Mouse (Mus musculus) neural tube, embryonic 10.5 days (tissue): ENCODE data around the gene Syt9.
"Not testable (repeated sequence)": the region's sequence is repeated elsewhere in the genome, so short reads cannot be mapped to it uniquely, and the experiment has no call there.

Experiments used
- DNase-seq: peaks from one replicate; pipeline ENCODE4 v3.0.0-alpha.2; 2017; ENCODE audit warnings: low spot score; ENCODE audit errors: extremely low spot score

Syt9 gene

DNA sequence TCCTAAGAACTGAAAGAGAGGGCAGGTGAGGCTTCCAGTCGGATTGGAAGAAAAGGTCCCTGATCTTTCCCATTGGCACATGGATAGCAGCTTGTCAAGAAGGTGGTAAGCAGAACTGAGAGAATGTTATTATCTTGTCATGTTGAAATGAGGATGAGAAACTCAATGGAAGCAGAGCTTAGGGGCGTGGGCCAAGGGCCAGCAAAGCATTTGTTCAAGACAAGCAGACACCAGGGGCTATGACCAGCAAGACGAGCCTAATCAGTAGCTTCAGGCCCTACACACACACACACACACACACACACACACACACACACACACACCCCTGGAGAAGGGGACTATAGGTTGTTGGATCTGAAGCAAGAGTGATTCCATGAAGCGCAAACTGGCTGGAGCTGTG is 90.6 kb downstream of the Syt9 start:
- DNase-seq = no peak

DNA sequence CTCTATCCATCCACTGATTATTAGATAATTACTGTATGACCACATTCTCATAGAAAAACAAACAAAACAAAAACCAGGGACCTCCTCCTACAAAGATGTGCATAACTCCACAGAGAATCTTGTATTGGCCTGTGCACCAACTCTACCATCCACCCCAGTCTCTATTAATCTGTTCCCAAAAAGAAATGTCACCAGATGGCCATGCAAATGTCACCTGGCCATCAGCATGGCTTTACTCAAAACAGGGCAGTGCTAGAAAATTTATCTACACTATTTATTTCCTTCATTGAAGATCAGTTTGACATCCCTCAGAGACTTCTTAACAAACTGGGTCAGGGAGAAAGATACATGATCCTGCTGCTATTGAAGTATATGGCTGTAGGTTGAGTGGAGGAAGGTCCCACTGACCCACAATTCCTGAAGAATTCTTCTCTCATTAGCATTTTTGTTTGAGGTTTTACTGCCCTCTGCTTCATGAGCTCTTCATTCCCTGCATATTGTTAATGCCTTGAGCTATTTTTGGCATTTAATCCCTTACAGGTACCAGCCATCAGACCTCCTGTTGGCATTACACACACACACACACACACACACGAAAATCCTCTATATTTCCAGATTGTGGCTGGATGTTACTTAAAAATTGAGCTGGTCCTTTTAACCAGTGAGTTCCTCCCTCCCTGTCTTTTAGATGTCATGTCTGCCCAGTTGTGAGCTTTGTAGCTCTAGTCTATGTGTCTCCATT is 91.3 kb downstream of the Syt9 start:
- DNase-seq = no peak

DNA sequence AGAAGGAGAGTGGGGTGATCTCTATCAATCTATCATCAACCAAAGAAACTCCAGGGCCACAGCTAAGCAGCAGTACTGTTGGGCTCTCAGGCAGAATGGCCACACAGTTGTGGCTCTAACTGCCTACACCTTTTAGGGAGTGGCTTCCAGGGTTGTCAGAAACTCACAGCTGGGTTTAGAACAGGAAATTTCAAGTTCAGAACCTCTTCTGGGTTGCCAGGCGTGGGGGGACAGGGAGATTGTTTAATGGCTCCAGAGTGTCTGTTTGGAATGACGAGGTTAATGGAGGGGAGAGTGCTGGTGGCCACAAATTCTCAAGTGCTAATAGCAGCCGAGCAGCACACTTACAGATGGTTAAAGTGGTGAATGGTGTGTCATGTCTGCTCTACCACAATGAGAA is 92.4 kb downstream of the Syt9 start:
- DNase-seq = no peak

DNA sequence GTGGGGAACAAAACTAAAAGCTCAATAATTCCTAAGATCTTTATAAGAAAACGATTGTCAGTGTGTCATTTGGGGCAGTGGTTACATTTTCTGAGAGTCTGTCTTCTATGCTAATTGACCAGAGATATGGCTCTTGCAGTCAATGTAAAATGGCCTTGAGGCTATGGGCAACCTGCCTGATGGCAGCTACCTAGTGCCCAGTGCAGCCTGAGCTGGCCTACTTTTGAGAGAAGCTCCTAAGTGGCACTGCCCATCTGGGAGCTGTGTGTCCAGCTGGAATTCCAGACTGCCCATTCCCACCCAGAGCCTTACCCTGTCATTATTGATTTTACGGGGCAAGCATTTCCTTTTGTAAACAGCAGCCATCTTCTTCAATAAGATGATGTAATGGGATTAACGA is 94.6 kb downstream of the Syt9 start:
- no peak for DNase-seq

DNA sequence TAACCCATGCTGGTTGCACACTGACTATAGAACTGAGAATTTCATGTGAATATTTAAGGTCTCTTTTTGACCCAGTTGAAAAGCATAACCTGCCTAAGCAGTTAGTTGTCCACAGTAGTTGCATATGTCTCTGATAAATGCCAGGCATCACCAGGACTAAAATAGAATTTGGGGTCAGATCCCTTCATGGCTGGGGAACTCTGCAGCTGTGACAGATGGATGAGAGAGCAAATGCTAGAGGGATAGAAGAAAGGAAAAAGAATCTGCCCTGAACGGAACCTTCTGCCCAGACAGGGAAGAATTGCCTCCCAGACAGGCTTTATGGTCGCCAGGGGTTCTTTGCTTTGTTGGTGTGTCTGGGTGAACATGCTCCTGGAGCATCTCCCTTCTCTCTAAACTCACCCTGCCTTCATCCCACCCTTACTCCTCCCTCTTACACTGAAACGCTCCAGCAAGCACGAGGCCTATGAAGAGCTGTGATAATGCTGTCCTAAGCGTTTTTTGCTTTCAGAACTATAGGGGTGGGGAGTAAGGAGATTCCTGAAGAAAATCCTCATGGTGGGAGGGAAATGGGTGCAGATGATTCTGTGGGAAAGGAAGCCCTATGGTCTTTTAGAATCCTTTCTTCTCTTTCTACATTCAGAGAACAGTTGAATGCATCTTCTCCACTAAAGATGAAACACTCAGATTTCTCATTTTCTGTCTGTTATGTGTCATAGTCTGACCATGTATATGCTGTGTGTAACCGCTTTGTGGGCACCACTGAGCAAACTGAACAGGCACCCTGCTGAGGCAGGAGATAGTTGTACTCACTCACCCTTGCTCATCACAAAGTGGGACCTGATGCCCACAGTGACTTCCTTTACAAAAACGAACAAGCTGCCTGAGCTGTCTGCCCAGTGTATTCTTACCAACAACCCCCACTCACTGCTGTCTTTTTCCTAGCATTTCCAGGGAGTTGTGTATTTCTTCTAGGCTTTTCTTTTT is 108.7 kb downstream of the Syt9 start:
- DNase-seq = no peak

DNA sequence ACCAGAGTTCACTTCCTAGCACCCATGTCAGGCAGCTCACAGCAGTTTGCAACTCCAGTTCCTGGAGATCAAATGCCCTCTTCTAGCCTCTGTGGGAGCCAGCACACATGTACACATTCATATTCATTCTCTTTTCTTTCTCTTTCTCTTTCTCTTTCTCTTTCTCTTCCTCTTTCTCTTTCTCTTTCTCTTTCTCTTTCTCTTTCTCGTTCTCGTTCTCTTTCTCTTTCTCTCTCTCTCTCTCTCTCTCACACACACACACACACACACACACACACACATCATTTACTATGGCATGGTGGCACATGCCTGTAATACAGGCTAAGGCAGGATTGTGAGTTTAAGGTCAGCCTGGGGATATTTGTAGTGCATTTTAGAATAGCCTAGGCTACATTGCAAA is 115.2 kb downstream of the Syt9 start:
- not testable (repeated sequence) for DNase-seq

DNA sequence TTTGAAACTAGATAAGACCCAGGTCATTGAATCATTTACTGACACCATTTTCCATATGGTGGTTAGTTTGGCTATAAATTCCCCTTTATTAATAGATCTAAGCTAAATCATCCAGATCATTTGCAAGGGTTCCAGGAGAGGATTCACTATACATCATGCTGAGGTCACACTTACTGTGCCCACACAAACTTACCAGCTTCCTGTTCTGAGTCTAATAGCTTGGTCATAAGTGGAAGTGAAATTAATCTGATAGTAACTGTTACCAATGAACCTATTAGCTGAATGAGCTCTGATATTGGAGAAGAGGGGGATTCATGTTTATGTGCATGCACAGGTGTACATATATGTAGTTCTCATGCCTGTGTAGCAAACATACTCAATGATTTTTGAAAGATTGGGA is 124.9 kb downstream of the Syt9 start:
- no peak for DNase-seq

DNA sequence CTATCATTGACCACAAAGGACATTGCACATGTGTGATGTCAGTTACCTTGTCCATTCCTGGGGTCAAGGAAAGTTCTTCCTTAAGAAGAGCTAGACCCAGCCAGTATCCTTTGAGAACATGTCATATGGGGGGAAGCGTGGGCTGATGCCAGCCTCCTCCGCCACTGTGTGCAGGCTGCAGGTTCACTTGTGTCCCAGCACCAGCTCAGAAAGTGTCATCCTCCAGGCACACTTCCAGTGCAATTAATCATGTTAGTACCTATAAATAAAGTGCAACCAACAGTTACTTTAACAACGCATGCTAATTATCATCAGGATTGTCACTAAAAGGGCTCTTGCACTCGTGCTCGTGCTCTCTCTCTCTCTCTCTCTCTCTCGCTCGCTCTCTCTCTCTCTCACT is 126.4 kb downstream of the Syt9 start:
- DNase-seq = no peak

DNA sequence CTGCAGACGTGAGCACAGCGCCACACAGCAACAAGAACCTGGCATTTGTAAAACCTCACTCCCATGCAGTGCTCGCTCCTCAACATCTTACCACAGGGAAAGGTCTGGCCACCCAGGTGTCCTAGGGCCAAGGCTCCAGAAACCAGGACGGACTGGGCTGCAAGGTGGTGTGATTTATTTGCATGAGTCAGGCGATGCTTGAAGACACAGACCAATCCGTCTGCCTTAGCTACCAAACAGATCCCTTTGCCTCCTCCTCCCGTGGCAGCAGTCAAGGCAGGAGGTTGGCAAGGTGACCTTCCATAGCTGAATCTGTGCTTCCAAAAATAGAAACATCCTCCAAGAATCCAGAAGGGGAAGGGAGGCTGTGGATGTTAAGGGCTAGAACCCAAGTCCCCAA is 130.1 kb downstream of the Syt9 start:
- no peak for DNase-seq

DNA sequence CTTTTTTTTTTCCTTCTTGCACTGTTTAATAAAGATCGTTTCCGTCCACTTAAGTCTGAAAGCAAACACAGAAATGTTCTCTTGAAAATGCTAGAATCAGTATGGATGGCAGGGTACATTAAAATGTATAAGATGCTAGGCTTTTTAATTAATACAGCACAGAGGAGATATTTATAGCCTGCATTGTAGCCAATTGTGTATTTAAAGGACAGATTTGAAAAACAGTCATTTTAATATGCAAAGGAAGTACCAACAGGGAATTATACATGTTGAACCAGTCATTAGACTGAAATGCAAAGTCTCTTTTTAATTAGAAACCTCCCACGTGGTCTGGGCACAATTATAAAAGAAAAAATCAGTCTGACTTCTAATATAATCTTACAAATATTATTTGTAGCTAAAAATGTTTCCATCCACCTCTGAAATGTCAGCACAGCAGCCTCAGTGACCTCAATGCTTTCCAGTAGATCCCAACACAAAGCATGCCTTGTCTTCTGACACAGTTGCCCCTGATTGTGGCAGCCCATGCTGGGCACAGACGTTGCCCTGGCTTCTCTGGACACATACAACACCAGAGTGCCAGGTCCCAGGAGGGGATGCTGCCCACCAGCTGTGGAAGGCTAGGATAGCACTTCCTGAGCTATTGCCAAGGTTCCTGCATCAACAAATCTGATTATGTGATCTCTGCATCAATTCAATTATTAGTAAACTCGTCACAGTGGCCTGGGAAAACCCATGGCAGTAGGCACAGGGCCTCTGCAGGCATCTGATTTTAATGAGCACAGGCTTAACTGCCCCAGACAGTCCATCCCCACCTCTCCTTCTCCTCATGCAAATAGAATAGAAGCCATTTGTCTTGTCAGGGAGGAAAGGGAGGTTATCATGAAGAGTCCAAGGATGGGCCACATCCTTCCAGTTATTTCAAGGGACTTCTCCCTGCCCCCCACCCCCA is 134.5 kb downstream of the Syt9 start:
- DNase-seq = no peak

DNA sequence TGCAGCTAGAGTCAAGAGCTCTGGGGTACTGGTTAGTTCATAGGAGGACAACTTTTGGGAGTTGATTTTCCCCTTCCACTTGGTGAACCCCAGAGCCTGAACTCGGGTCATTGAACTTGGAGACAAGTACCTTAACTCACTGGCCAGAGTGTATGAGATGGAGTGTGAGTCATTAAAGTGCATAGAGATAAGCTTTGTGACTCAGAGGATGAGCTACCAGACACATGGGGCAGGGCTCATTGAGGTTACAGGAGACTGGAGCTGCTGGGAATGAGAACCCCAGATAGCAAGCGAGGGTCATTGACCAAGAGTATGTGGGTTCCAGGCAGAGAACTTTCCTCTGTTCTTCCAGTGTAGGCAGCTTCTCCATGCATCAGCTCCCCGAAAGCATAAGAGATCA is 137.4 kb downstream of the Syt9 start:
- no peak for DNase-seq

DNA sequence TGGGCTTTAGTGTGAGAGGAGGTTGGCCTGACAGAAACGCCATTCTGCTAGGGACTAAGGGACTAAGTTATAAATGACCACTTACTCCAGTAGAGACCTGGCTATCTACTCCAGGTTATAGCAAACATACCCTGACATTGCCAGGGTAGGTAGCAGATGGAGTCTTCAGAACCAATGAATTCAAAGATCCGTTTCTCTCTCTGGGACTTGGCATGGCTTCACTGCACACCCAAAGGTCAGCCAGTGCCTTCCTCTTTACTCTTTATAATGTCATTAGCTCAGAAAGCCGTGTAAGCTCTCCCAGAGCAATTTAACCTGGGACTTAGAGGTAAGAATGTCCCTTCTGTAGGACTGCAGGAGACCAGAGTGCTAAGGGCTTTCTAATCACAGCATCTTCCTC is 139.2 kb downstream of the Syt9 start:
- DNase-seq = no peak

DNA sequence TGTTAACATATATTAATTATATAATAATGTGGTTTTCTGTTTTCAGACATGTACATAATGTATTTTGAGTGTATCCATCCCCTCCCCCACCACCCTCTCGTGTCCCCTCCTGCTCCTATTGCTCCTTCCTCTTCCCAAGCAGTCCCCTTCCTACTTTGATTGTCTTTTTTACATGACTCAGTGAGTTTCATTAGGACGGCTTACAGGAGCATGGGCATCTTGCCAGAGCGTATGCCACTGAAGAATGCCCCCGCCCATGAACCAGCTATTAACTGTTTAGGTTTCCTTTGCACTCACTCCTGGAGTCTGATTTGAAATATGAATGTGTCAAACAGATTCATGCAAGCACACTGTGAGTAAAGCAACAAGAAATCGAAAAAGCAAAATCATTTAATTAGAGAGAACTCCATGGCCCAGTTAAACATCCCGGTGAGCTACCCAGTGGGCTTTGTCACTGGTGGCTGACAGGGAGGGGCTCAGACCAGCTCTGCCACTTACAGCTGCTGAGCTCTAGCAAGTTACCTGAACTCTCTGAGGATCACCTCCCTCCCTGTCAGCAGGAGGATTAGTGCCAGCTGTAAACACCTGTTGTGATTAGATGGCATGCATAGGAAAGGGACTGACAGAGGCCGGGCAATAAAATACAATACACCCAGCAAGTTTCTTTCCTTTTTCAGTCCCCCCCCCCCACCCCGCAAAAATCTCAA is 146.3 kb downstream of the Syt9 start:
- no peak for DNase-seq

DNA sequence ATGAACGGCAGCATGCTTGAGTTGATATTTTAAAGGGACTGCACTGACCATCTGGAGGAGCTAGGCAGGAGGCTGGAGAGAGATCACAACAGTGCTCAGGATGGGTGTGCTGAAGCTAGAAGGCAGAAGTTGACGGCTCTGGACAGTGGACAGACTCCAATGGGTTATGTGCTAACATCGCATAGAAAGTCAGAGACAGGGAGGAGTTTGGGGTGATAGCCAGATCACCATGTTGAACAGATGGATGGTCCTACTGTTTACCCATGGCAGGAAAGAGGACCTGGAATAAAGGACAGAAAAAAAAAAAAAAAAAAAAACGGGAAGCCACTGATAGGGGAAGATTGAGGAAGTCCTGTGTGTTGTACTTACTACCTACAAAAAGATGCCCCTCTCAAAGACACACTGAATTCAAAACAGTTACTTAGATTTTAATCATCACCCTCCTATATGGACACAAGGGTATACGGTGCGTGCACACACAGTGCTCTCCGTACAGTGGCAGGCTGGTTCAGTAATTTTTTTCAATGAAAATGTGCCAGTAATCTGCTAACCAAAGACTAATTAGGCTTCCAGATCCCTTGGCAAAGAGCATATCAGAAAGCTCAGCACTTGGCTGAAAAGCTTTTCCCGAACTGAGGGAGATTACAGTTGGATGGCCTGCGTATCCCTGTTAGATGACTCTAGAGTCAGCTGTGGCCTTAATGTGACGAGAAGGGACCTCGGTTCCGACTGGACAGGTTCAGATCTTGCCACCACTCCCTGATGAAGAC is 148.9 kb downstream of the Syt9 start:
- no peak for DNase-seq

DNA sequence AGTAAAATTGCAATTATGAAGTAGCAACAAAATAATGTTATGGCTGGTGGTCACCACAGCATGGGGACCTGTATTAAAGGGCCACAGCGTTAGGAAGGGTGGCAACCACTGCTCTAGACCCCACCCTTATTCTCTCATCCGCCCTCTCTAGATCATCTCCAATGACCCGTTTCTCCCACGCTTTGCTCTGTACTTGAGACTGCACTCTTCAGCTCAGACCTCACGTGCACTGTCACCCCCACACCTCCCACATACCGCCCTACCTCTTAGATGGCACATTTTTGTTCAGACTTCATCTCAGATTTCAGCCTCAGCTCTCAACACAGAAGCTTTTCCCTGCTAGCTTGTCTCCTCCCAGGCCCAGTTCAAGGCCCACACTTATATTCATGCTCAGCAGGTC is 150.9 kb downstream of the Syt9 start:
- DNase-seq = no peak

DNA sequence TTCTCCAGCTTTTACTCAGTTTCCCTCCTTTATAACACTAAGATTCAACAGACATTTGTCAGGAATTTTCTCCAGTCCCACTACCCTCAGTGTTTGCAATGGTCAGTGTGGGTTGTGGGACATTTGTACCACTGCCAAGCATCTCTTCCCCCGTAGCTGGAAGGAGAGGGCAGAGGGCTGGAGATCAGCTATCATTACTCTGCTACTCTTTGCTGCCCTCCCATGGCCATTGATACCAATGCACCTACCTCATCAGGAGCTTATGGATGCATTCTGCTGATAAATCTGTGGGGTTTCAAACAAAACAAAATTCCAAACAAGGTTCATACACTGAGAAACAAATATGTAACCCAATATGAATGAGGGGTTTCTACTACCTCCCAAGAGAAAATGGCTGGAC is 155.8 kb downstream of the Syt9 start:
- peak; percentile 36 for DNase-seq

DNA sequence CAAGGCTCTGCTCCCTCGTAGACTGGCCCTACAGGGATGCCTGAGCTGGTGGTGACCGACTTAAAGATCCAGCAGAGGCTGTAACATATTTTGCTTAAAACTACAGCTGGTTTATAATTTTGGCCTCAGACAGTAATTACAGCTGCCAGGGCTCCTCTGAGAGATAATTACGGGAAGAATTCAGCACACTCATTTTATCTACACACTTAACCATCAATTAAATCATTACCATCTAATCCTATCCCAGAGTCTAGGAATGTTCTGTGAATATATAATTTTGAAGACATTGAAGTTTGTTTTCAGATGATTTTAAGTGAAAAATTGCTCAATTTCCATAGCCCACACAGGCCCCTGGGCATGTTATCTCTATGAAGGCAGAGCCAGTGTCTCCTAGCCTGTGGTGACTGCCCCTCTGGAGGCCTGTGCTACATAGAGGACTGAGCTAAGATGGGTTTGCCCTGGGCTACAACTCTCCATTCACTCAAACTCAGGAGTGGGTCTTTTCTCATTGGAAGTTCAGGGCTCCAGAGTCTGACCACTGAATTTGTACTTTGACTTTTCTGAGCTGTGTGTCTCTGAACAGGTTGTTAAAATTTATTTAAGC is 157.7 kb downstream of the Syt9 start:
- DNase-seq = no peak

DNA sequence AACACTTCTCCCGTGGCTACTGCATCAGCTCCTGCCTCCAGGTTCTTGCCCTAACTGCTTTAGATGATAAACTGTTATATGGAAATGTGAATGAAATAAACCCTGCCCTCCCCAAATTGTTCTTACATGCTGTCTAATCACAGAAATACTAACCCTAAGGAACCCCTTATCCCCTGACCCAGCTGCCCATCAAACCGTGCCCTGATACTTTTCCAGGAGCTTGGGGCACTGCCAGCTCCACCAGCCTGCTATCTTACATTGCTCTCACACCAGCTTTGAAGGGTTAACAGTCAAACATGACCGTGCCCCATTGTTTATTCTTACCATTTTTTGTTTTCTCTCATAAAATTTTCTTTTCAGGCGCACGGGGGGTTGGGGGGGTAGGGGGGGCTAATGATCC is 158.8 kb downstream of the Syt9 start:
- DNase-seq = no peak

DNA sequence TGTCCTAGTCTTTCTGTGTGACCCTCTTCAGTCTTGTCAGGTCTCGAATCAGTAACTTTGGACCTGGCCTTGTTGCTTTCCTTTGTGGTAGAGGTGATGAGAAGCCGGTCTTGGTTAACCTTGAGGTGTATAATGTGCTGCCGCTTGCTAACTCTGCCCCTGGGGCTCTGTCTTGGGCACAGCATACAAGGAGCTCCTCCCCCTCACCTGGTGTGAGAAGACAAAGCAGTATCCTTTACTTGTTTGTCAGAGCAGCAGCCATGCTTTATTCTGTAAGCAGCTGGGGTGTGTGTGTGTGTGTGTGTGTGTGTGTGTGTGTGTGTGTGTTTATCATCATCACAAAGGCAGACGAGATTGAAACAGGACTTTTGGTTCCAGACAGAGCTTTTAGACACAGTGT is 164.8 kb downstream of the Syt9 start:
- no peak for DNase-seq

DNA sequence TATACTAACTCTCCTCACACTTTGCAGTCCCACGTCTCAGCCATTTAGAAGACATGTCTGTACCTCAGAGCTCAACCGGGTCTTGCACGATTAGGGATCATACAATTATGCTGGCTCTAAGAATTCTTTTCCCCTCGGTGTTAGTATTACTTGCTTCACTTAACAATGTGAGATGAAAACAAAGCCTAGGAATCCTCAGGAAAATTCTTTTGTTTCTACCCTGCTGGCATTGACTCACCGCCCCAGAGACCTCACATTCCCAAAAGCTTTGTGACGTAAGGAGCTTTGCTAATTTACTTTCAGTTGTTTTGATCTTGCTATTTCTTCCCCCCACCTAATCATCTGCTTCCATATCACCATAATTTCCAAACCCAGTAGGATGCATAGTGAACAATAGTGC is 166.0 kb downstream of the Syt9 start:
- no peak for DNase-seq
